In the genomic region with DNA sequence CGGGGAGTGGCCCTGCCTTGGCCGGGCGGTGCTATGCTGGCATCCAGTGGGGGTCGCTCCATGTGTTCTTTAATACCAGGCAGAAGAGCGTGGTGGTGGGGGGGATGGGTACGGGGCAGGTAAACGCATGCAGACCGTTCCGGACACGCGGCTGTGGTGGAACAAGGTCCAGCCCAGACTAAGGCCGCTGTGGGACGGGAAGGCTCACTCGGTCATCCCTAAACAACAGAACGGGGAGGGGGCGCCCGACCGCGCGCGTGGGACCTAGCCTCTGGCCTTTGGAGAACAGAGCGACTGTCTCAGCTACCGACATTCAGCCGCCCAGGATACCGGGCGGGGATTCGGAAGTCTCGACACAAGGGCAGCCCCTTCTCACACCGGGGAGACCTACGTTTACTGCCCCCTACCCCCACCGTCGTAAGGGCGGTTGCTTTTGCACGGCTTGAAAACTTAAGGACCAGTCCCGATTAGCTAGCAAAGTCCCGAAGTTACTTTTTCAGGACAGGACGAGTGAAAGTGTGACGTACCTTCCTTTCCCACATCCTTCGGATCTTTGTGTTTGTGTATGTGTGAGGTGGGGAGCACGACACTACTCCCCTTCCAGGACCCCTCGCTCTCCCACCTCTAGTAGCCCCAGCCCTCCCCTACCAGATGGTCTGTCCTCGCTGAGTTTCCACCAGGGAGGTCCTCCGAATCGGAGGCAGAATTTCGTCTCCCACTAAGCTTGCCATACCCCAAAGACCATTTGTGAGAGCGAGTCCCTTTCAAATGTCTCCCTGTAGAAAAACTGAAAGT, we compare ENCODE assay signal across 8 mouse cellular contexts. TPM values are rescaled to one million over a fixed set of nuclear protein-coding genes. Genes with fewer than 3 reads are reported as not detected.
DNase-seq lines count a peak whose midpoint lies in the region; ATAC-seq and TF ChIP-seq lines count a peak whose summit lies in the region.

No protein-coding gene starts in this region.

- peak overlapping the region; percentile 94 for H3K4me2 ChIP-seq in hindbrain, embryonic 14.5 days (replicated peaks)
- peak overlapping the region; percentile 98 for H3K4me2 ChIP-seq in limb, embryonic 13.5 days (replicated peaks)
- peak overlapping the region; percentile 95 for H3K4me2 ChIP-seq in midbrain, embryonic 16.5 days (ENCODE audit: low read length)

- H3K9ac ChIP-seq in hindbrain, embryonic 14.5 days, result peak overlapping the region; percentile 60
- peak overlapping the region; percentile 79 for H3K9ac ChIP-seq in limb, embryonic 13.5 days
- peak overlapping the region; percentile 64 for H3K9ac ChIP-seq in midbrain, embryonic 16.5 days (ENCODE audit: low read depth, low read length)

- no peaks in the 10 kb centered on the region for H3K9me3 ChIP-seq in hindbrain, embryonic 14.5 days (ENCODE audit: control insufficient read depth, low read length)
- no peaks in the 10 kb centered on the region for H3K9me3 ChIP-seq in limb, embryonic 13.5 days
- no peaks in the 10 kb centered on the region for H3K9me3 ChIP-seq in midbrain, embryonic 16.5 days (replicated peaks; ENCODE audit: control insufficient read depth, low read length, poor library complexity, severe bottlenecking)

- no peak for TF ChIP-seq CTCF in thymus, adult 2 months (IDR thresholded peaks at IDR 0.05; ENCODE audit: borderline replicate concordance, control insufficient read depth, extremely low read depth, insufficient read depth, low read length, poor library complexity)

- H3K36me3 ChIP-seq in hindbrain, embryonic 14.5 days (replicated peaks; ENCODE audit: control insufficient read depth, insufficient read depth), result no peaks in the 10 kb centered on the region
- peaks cover 3% of the 10 kb centered on the region; the same call in 1 of the 2 replicates for H3K36me3 ChIP-seq in limb, embryonic 13.5 days
- no peaks in the 10 kb centered on the region for H3K36me3 ChIP-seq in midbrain, embryonic 16.5 days (ENCODE audit: control insufficient read depth, insufficient read depth, low read length)
- H3K36me3 ChIP-seq in thymus, adult 2 months (ENCODE audit: control insufficient read depth, insufficient read depth, low read length), result no peaks in the 10 kb centered on the region

- DNase-seq in ovary, postnatal 36 days (ENCODE audit: low spot score), result peak; percentile 64
- no peak for DNase-seq in ovary, adult 18-20 months (ENCODE audit: low spot score)
- peak; percentile 4 for DNase-seq in cerebellum, adult 11-12 months
- DNase-seq in forelimb bud, embryonic 11.5 days (ENCODE audit: low read depth, low spot score), result peak; percentile 76
- DNase-seq in hindbrain, embryonic 14.5 days (ENCODE audit: low spot score), result no peak
- DNase-seq in thymus, adult 2 months, result peak; percentile 58

- peaks cover 28% of the 10 kb centered on the region for H3K27me3 ChIP-seq in hindbrain, embryonic 14.5 days (ENCODE audit: control insufficient read depth, insufficient read depth, low read length)
- H3K27me3 ChIP-seq in limb, embryonic 13.5 days, result no peaks in the 10 kb centered on the region
- peaks cover 5% of the 10 kb centered on the region for H3K27me3 ChIP-seq in midbrain, embryonic 16.5 days (ENCODE audit: control insufficient read depth, insufficient read depth, low read depth, low read length)
- H3K27me3 ChIP-seq in thymus, adult 2 months (ENCODE audit: control insufficient read depth, insufficient read depth, low read length), result no peaks in the 10 kb centered on the region

- no peak for TF ChIP-seq POLR2A in thymus, adult 2 months (IDR thresholded peaks at IDR 0.05; ENCODE audit: control insufficient read depth, extremely low read depth, insufficient read depth, low read length, poor library complexity)

- H3K4me1 ChIP-seq in hindbrain, embryonic 14.5 days (replicated peaks; ENCODE audit: control insufficient read depth, insufficient read depth, low read length), result peaks cover 13% of the 10 kb centered on the region; the same call in 1 of the 2 replicates
- no peaks in the 10 kb centered on the region; the same call in 1 of the 2 replicates for H3K4me1 ChIP-seq in limb, embryonic 13.5 days
- peaks cover 25% of the 10 kb centered on the region for H3K4me1 ChIP-seq in midbrain, embryonic 16.5 days (ENCODE audit: control insufficient read depth, insufficient read depth, low read length)
- H3K4me1 ChIP-seq in thymus, adult 2 months (replicated peaks; ENCODE audit: control insufficient read depth, insufficient read depth, low read length), result no peaks in the 10 kb centered on the region

- H3K4me3 ChIP-seq in hindbrain, embryonic 14.5 days (replicated peaks; ENCODE audit: low read length), result peak overlapping the region; percentile 50
- H3K4me3 ChIP-seq in limb, embryonic 13.5 days, result peak overlapping the region; percentile 65
- peak overlapping the region; percentile 56 for H3K4me3 ChIP-seq in midbrain, embryonic 16.5 days (ENCODE audit: low read depth, low read length)
- peak overlapping the region; percentile 82 for H3K4me3 ChIP-seq in thymus, adult 2 months (ENCODE audit: control insufficient read depth, insufficient read depth, low read length)

- under 1% methylated on average over 46 of the region's 46 CpGs for WGBS in hindbrain, embryonic 14.5 days
- under 1% methylated on average over 46 of the region's 46 CpGs for WGBS in limb, embryonic 13.5 days
- WGBS in midbrain, embryonic 16.5 days, result under 1% methylated on average over 46 of the region's 46 CpGs
- WGBS in thymus, adult 2 months, result under 1% methylated on average over 46 of the region's 46 CpGs

- ATAC-seq in hindbrain, embryonic 14.5 days (ENCODE audit: low FRiP score), result peak; percentile 61
- ATAC-seq in limb, embryonic 13.5 days (ENCODE audit: low FRiP score, low read depth), result peak; percentile 53
- ATAC-seq in midbrain, embryonic 16.5 days, result peak; percentile 56

- peak overlapping the region; percentile 54 for H3K27ac ChIP-seq in hindbrain, embryonic 14.5 days
- peak overlapping the region; percentile 81 for H3K27ac ChIP-seq in limb, embryonic 13.5 days
- peak overlapping the region; percentile 42; the same call in 1 of the 2 replicates for H3K27ac ChIP-seq in midbrain, embryonic 16.5 days (ENCODE audit: low read length)
- H3K27ac ChIP-seq in thymus, adult 2 months (ENCODE audit: control insufficient read depth, insufficient read depth, low read length), result peak overlapping the region; percentile 76; the same call in 1 of the 2 replicates

RNA-seq across cellular contexts. Expression of a gene that starts 1.7 kb away (rescaled TPM):
- polyA plus RNA-seq in hindbrain, embryonic 14.5 days (2014; fragmentation: Nextera tagmentation; extraction: Ambion mirVana), result 11.8 and 14.8 TPM in 2 replicates
- 24.5 and 27.7 TPM in 2 replicates for polyA plus RNA-seq in limb, embryonic 13.5 days (2015; fragmentation: Nextera tagmentation; extraction: Ambion mirVana)
- polyA plus RNA-seq in midbrain, embryonic 16.5 days (2015; fragmentation: Nextera tagmentation; extraction: Ambion mirVana), result 6.3 and 8.1 TPM in 2 replicates
- 42.2 and 59.0 TPM in 2 replicates for polyA plus RNA-seq in thymus, adult 2 months (2012; rRNA removed)

Comparison
In these comparisons a context has a peak if more than half of its experiments do, and no peak if none do; other contexts are left out.
1. DNase-seq: peak in ovary, postnatal 36 days (single experiment), cerebellum, adult 11-12 months (single experiment), forelimb bud, embryonic 11.5 days (single experiment) and thymus, adult 2 months (single experiment); none in ovary, adult 18-20 months (single experiment) and hindbrain, embryonic 14.5 days (single experiment).
2. Peak in every context shown above with its lines, with median percentiles within 50 percentile points of each other: ATAC-seq, H3K27ac ChIP-seq, H3K4me2 ChIP-seq, H3K4me3 ChIP-seq and H3K9ac ChIP-seq.